Mouse (Mus musculus) adrenal gland, adult 8-10 months (tissue): ENCODE data around the gene Spag17. TPM values are rescaled to one million over a fixed set of nuclear protein-coding genes. Genes with fewer than 3 reads are reported as not detected.

ENCODE experiments used
- DNase-seq: peaks from one replicate; pipeline ENCODE4 v3.0.0; 2022
- total RNA-seq, 4 experiments: library from RNA; stranded (reverse); gene quantifications; 2 replicates each; pipeline ENCODE4 v1.2.4; 2022

Spag17 gene
- total RNA-seq, 4 experiments from 2014 or later: not detected

DNA sequence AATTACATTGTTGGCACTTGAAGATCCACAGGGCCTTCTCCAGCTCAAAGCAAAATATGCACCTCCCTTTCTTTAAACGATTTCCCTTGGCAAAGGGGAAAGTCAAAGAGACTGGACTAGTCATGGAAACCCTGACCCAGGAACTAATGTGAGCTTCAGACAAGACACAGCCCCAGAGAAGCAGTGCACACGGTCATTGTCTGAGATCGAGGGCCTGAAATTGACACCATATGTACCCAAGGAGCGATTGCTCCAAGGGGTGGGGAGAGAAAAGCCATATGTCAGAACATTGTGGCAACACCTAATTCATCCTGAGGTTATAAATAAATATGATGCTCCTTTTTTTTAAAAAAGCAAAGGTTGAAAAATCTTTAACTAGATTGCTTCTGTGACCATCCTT lies 80.7 kb downstream of the Spag17 start:
- no peak for DNase-seq

DNA sequence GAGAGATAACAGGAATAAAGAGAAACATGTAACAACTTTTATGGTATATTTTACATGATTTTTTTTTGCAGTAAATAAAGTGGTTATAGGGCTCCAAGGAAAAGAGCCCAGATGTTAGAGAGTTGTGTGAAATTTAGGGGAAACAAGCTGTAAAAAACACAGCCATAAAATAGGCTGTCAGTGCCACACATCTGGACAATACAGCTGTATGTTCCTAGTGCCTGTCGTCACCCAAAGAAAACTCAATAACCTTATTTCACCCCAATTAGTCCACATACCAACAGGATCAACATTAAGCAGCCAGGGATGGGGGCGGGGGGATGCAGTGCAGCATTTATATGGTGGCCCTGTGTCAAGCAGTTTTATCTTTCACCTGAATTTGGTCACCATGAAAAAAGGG lies 81.1 kb downstream of the Spag17 start:
- no peak for DNase-seq

DNA sequence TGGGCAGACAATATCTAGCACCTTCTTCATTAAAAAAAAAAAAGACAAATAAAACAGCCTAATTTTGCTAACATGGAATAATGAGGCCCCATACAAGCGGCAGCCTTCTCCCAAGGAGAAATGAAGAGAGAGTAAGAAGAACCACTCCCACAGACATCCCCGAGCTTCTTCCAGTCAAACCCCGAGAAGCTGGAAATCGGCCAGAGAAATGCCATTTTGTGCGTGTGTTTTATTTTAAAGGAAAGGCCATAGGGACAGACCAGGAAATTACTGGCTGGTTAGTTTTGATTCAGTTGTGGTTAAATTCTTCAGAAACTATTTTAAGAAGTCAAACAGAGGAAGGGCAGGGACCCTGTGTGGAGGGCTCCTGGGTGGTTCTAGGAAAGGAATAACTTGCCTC lies 85.6 kb downstream of the Spag17 start:
- no peak for DNase-seq

DNA sequence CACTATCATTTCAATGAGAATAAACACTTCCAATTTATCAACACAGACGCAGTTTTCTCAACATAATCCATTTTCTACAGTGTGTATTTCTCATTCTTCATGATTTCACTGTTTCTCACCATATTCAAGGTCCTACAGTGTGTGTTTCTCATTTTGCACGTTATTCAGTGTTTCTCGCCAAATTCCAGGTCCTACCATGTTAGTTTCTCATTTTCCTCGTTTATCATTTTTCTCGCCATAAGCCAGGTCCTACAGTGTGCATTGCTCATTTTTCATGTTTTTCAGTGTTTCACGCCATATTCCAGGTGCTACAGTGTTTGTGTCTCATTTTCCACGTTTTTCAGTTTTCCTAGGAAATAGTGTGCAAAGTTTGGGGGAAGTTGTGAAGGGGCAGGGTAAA lies 95.8 kb downstream of the Spag17 start:
- DNase-seq: no peak

DNA sequence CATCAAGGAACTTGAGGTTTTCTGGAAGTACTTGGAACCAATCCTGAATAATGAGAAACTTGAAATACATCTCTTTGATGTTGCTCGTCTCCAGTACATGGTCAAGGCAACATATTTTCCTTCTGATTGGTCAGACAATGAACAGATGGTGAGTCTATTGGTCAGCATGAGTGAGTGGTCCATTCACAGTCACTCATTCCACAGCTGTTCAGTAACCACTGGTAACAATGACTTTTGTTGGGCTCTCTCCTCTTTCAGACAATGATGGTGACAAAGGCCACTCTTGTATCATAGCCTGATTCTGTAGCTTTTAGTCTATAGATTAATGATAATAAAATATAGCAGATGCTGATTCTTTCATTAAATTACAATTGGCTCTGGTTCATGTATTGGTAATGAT lies 119.5 kb downstream of the Spag17 start:
- DNase-seq: no peak

DNA sequence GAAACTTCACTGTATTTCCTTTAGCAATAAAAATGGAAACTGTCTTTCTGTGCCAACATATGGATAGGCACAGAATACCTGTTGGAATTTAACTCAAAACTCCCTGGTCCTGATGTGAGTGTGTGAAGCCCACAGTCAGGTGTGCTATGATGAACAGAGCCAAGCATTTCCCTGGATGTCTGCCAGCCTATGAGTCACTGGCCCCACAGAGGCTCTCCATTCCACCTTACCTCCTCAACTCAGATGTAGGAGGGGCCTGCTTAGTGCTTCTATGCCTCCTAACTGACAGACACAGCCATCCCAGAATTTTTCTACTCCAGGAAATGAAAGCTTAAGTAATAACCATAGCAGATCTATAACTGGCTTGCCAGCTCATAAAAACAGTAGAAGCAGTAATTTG lies 124.6 kb downstream of the Spag17 start:
- no peak for DNase-seq

DNA sequence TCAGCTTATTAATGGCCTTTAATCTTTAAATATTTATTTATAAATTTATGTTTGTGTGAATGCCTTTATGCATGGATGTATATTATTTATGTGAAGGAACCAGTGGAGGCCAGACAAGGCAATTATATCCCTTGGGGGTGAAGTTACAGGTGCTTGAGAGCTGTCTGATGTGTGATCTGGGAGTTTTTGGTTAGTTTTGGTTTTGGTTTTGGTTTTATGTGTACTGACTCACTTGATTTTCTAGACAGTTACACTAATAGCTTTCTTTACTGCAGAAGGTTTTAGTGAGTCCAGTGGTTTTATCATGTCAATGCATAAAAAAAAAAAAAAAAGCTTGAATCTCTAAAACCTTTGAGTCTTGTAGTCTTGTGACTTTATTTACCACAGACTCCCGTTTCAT lies 128.9 kb downstream of the Spag17 start:
- DNase-seq: no peak

DNA sequence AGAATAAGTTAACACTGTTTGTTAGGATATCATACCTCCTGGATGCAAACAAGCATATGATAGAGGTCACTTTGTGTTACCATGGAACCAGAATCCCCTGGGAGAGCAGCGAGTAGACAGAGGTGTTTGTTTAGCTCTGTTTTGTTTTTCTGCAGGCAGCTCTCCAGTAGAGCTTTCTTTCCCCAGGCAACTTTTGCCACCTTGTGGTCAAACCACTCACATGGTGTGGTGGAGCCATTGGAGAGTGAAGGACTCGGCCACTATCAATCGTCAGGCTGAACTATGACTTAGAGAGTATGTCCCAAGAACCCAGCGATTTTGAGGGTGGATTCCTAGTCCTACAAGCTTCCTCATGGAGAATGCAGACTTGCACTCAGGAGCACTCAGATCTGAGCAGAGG lies 146.1 kb downstream of the Spag17 start:
- no peak for DNase-seq

DNA sequence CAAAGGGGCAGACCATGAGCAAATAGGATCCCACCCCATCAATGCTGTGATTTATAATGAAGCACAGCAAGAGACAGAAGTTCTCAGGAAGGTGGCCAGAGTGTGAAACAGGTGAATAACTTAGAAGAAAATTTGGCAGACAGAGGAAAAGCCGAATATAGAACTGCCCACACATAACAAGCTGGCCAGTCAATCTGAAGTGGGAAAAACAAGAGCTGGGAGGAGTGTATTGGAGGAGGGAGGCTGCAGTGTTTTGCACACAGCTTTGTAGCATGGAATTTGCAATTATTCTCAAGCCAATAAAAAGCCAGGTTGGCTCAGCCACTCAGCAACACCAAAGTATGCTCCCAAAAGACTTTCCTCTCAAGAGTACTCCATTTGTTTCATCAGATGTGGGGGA lies 147.8 kb downstream of the Spag17 start:
- no peak for DNase-seq

DNA sequence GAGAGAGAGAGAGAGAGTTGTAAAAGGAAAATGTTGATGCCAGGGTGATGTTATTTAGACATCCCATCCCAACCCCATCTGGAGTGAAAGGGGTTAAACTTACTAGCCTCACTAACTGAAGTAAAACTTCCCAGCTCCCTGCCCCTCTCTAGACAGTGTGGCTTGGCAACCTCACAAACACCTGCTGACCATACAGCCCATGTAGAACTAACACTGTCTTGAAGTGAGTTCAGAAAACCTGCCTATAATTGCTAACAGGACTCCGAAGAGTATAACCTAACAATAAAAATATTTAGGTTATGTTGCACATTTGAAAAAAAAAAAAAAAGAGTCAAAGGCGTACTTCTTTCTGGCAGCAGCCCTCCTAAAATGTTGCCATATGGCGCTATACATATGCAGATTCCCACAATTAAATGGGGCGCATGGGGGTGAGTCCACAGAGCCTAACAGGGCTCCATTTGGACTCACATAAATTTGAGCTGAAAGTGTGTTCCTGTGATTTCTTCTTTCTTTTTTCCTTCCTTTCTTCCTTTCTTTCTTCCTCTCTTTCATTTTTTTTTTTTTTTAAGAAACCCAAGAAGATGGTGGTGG lies 149.3 kb downstream of the Spag17 start:
- DNase-seq: no peak

DNA sequence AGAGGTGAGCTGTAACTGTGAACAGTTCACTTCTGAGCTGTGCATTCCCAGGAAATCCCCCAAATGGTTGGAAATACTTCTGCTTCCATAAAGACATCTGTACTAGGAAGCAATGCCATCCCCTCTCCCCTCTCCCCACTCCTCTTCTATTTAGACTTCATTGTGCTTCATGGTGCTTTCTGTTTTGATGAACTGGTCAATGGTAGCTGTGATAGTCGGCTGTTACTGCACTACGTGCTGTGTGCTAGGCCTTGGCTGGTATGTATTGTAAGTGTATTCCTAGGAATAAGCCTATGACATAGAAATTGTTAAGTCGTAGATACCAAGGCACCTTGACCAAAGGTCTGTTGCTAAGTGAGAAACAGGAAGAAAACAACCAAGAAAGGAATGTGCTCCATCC lies 149.9 kb downstream of the Spag17 start:
- DNase-seq: no peak

DNA sequence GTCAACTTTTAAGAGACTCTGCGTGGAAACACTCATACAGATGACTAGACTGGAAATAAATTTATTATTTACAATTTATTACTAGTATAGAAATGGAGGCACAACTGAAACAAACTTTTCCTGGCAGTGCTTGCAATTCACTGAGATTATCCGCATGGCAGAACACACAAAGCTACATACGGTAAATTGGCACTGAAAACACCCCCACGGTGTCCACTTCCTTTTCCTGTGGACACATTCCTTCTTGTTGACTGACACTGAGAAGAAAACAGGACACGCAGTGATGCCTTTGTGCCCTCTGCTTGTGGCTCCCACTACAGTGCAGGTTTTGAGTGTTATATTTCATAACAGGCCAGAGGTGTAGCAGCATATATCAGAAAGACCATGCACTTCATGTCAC lies 151.6 kb downstream of the Spag17 start:
- DNase-seq: no peak

DNA sequence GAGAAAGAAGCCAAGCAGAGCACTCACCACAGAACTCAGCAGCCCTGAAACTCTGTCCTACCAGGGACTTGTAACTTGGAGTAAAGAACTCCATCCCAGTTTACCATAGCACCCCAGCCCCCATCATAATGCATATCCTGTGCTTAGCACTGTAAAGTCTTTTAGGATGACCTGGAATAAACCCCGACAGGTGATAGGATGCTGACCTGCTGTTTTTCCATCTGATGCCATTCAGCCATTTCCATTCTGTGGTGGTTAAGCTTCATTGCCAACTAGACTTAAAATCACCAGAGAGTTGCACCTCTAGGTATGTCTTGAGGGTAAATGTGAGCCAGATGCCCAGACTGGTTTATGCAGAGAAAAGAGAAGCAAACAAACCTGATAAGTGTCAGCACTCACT lies 189.2 kb downstream of the Spag17 start:
- no peak for DNase-seq

DNA sequence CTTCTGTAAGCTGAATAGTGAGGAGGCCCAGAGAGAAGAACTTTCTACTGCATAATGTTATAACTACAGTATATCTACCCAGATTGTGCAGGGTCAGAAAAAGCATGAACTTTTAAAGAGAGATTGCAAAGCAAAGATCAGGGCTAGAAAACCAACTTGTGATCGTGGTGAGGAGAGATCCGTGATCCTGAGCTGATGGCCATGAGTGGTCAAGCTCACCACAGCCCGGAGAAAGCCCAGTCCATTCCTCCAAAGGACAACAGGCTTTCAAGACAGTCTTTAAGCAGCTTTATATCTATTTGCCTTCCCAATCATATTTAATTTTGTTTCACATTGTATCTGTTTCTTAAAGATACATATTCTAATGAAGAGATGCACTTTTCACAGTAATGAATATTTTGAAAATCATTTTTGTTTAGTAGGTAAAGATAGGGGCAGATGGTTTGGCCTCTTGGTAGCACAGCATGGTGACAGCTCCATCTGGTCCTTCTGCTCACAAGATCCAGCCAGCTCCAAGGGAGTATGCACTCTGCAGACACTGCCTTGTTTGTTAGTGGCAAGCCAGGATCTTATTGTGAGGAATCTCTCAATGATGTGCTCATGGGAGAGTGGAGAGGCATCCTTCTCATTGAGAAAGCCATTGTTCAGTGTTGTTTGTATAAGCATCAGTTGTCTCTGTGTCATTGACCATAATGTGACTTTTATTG lies 217.3 kb downstream of the Spag17 start:
- DNase-seq: no peak

DNA sequence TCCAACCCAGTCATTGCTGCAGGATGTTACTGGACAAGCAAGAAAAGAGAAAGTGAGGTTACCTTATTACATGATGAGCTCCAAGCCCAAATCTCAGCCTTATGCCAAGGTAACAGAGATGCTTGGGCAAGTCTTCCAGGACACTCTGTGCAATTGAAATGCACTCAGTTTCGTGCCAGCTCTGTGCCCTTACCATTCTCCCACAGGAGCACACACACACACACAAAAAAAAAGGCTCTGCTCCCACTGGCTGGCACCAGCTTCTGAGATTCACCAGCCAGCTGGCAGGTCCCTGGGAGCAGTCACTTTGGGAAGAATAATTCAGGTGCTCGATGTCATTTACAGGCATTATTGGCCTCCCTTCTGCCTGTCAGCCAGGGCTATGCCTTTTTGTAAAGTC lies 221.5 kb downstream of the Spag17 start:
- no peak for DNase-seq

DNA sequence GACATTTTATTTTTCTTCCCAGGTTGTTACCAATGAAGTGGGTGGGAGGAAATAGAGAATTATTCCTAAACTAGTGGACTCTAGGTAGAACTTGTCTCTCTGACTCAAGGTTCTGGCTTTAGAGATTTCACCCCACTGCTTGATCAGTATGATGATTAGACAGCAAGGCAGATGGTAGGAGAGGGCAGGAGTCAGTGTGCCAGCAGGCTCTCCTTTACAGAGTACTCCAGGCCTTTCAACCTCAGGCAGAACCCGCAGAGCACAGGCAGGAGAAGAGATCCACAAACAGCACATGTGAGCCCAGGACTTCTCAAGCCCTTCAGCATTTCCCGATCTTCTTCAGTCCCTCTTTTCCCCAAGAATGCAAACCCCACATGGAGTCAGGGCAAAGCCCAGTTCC lies 233.5 kb downstream of the Spag17 start:
- no peak for DNase-seq

DNA sequence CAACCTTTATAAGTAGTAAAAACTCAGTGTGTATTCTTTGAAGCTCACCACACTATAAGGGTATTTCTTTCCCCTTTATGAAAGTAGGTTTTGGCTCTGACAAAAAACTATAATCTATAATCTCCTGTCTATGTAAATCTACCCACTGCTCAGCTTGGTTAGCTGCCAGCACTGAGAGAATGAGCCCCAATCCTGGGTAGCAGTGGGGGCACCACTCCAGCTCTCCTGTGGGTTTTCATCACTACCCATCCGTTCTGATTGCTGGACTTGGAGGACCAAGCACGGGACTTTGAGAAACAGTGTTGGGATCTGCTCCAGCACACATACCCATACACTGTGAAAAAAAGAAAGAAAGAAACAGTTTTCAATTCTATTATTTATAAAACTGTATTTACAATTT lies 236.8 kb downstream of the Spag17 start:
- no peak for DNase-seq

DNA sequence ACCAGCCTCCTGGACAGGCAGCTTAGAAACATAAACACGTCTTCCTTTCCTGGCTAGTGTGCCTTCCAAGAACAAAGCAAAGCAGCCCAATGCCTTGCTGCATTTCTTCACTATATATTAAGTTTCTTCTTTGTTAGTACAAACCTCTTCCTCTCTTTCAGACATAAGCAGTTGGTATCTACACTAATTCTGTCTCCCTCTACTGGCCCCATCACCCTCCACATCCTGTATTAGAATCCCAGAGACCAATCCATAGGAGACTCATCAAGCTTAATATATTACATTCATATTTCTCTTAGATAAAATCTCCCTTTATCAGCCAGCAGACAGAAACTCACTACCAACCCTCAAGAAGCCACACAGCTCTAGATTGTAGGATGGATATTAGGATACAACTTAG lies 237.2 kb downstream of the Spag17 start:
- DNase-seq: no peak

DNA sequence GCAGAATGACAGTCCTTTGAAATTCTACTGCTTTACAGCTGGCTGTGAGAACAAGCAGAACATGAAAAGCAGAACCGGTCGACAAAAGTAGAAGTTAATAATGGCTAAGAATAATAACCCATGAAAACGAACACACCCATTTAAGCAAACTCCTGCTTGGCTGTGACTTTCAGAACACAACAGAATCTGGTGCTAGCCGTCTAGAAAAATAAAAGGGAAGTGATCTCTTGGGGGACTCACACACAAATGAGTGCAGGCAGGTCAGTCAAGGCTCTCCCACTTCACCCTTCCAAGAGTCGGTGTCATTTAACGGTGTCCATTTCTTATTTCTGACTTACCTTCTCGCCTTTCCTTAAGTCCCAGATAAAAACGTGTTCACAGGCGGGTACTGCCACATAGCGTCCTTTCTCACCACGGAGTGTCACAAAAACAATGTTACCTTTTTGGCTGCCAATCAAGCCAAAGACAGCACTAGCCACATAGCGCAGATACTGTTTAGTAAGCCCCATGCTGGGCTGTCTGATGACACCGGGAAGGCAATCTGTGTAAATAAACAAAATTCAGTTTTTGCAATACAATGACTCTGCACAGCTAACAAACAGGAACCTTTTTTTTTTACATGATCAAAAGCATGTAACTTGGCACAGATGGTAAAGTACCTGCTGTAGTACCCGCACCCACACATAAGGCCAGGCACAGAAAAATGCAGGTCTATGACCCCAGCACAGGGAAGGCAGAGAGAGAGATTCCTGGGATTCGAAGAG lies 275.7 kb downstream of the Spag17 start:
- DNase-seq: no peak

DNA sequence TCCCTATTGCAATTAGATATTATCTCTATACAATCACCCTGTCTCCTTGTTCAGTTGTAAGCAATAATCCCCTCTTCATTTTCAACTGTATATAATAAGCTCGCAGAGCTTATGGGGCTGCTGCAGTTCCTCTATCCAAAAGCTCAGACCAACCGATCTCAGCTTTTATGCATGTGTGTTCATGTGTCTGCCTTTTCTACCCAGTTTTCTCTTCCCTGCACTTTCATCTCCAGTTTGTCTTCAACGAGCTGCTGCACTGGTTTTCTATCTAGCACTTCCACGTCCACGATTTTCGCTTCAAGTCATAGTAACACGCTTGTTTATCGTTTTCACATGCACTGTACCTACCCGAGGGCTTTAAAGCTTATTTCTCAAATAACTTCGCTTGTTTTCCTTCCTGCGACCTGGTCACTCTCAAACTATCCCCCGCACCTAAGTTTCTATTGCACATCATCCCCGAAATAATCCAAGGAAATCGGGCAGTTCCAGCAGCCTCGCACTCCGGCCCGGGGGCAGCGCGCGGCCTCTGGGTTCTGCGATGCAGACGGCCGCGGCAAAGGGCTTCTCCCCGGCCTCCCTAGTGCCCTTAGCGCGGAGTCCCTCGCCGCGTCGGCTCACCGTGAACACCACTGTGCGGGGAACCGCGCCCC lies 276.6 kb downstream of the Spag17 start:
- DNase-seq: no peak

DNA sequence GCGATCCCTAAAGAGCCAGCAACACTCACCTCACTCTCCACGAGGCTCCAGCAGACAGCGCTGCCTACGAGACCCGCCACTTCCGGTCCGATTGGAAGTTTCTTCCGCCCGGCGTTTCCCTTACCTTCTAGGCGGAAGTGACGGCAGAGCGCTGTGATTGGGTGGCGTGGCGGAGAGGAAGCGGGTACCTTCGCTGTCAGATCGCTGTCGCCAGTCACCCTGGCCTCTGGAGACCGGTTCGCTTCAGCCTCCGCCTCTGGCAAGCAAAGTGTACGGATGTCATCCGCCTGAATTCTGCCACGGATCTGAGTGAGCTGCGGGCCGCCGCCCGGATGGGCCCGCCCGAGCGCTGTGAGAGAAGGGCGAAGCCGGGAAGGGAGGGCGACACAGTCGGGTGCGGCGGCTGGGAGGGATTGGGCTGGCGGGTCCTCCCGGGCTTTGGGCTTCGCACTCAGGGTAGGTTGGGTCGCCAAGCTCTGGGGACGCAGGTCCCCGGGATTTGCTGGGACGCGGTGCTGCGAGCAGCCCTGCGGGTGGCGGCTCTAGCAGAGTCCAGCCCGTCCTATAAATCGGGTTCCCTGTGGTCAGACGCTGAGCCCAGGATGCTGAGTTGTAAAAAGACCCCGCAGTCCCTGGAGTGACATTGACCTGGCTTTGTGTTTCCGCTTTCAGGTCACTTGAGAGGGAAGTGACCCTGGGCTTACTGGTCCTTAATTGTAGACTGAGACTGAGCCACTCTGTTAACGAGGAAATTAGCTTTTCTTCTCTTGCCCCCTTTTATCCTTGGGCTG lies 277.3 kb downstream of the Spag17 start, which contains the start of the genes Gdap2 and Wdr3:
Gene Gdap2, plus strand, starts transcription at position 67 of the 791 bp plus-strand sequence.
Gene Wdr3, minus strand, starts transcription at position 93 of the 791 bp plus-strand sequence.
- DNase-seq: peak; percentile 93

DNA sequence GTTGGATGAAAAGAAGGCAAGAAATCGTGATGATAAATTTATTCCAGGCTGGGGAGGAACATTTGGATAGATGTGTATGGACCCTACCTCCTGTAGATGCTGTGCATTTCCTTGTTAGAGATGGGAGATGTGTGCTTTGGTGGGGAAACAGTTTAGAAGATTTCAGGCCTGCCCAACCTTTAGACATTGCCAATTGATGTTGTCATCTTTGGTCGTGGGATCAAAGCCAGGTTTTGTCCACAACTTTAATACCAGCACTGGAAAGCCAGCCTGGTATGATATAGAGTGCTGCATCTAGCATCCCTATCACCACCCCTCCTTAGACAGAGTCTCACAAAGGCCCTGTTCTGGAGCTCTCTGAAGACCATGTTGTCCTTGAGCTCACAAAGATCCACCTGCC lies 278.4 kb downstream of the Spag17 start:
- DNase-seq: no peak
